Comparison of ENCODE assay signal across 8 mouse cellular contexts in genomic region chr9:83440392-83441357, GRCm38 (mm10). TPM values are rescaled to one million over a fixed set of nuclear protein-coding genes. Genes with fewer than 3 reads are reported as not detected.
DNase-seq lines count a peak whose midpoint lies in the region; ATAC-seq lines count a peak whose summit lies in the region.

Gene Lca5 (minus strand): TSS chr9:83441127.

- 2% methylated on average over 54 of the region's 57 CpGs for WGBS in hindbrain, embryonic 14.5 days

- H3K4me2 ChIP-seq in hindbrain, embryonic 14.5 days (replicated peaks), result peak within 1 kb of the TSS; percentile 61

- H3K9me3 ChIP-seq in hindbrain, embryonic 14.5 days (ENCODE audit: control insufficient read depth, low read length), result no peaks in the 10 kb centered on the region

- peak; percentile 97 for DNase-seq in ZHBTc4 (ENCODE audit: low read depth, low spot score)
- peak; percentile 84 to 93 for DNase-seq in cerebellum, postnatal 4 days (ENCODE audit: low spot score in 2 of 2)
- peak; percentile 94 to 97 for DNase-seq in frontal cortex, postnatal 36 days (ENCODE audit: low spot score in 2 of 2)
- peak; percentile 93 for DNase-seq in hindbrain, embryonic 14.5 days (ENCODE audit: low spot score)
- peak; percentile 77 to 84 for DNase-seq in layer of hippocampus, postnatal 25 days (ENCODE audit: extremely low spot score in 1 of 2, low spot score in 1 of 2)
- DNase-seq in lung, postnatal 14 days, result peak; percentile 94
- DNase-seq in ovary, postnatal 36 days (ENCODE audit: low spot score), result peak; percentile 92
- peak; percentile 93 for DNase-seq in thymus, postnatal 14 days

- H3K27ac ChIP-seq in hindbrain, embryonic 14.5 days, result peak within 1 kb of the TSS; percentile 93

- H3K27me3 ChIP-seq in hindbrain, embryonic 14.5 days (ENCODE audit: control insufficient read depth, insufficient read depth, low read length), result no peaks in the 10 kb centered on the region

- H3K36me3 ChIP-seq in hindbrain, embryonic 14.5 days (replicated peaks; ENCODE audit: control insufficient read depth, insufficient read depth), result no peaks in the 10 kb centered on the region

- H3K4me3 ChIP-seq in hindbrain, embryonic 14.5 days (replicated peaks; ENCODE audit: low read length), result peak within 1 kb of the TSS; percentile 41

- ATAC-seq in hindbrain, embryonic 14.5 days (ENCODE audit: low FRiP score), result peak; percentile 99

- H3K4me1 ChIP-seq in hindbrain, embryonic 14.5 days (replicated peaks; ENCODE audit: control insufficient read depth, insufficient read depth, low read length), result peaks cover 8% of the 10 kb centered on the region; the same call in 1 of the 2 replicates

- H3K9ac ChIP-seq in hindbrain, embryonic 14.5 days, result peak within 1 kb of the TSS; percentile 59

RNA-seq across cellular contexts. Expression of gene Lca5, which starts in this region (rescaled TPM):
- polyA plus RNA-seq in hindbrain, embryonic 14.5 days (2014; fragmentation: Nextera tagmentation; extraction: Ambion mirVana), result 18.4 and 19.6 TPM in 2 replicates
- 10 to 100 TPM; 12.8 to 13.5 TPM for total RNA-seq in layer of hippocampus, postnatal 25 days (2021)

Comparison
In these comparisons a context has a peak if more than half of its experiments do, and no peak if none do; other contexts are left out.
1. Peak in every context shown above with its lines: DNase-seq, ATAC-seq, H3K4me3 ChIP-seq and H3K27ac ChIP-seq.